Mouse (Mus musculus) adrenal gland, adult 2 months (tissue): ENCODE measurements at regions not wholly inside any gene's neighbourhood (a gene's known extent, or its start where the extent isn't known, plus 50 kb on each side); places are given as distances from the start of the nearest gene placed in this dataset.

ENCODE experiments used
- DNase-seq: peaks from one replicate; pipeline ENCODE4 v3.0.0; 2021

- DNase-seq = no peak
These were observed 327.8 kb upstream of the Robo2 start for GRCm38 (mm10) chr16:74739194-74740135.

- no peak for DNase-seq
These were observed 321.5 kb upstream of the Robo2 start for GRCm38 (mm10) chr16:74732940-74733776.

- DNase-seq = no peak
These were observed 318.7 kb upstream of the Robo2 start for GRCm38 (mm10) chr16:74730169-74730794.

GRCm38 (mm10) chr16:74723217-74723616, 311.6 kb upstream of the Robo2 start:
- DNase-seq = no peak

GRCm38 (mm10) chr16:74718154-74718553, 306.5 kb upstream of the Robo2 start:
- no peak for DNase-seq

GRCm38 (mm10) chr16:74717622-74718021, 306.0 kb upstream of the Robo2 start:
- DNase-seq = no peak

- no peak for DNase-seq
These were observed 303.3 kb upstream of the Robo2 start for GRCm38 (mm10) chr16:74714950-74715349.

- no peak for DNase-seq
These were observed 300.9 kb upstream of the Robo2 start for GRCm38 (mm10) chr16:74712515-74712914.

- DNase-seq = no peak
These were observed 290.4 kb upstream of the Robo2 start for GRCm38 (mm10) chr16:74702067-74702466.

- no peak for DNase-seq
These were observed 271.7 kb upstream of the Robo2 start for GRCm38 (mm10) chr16:74683371-74683770.

GRCm38 (mm10) chr16:74675586-74675985, 264.0 kb upstream of the Robo2 start:
- DNase-seq = no peak

- DNase-seq = no peak
These were observed 259.8 kb upstream of the Robo2 start for GRCm38 (mm10) chr16:74671466-74671865.

GRCm38 (mm10) chr16:74664337-74664736, 252.7 kb upstream of the Robo2 start:
- DNase-seq = no peak

GRCm38 (mm10) chr16:74651244-74651643, 239.6 kb upstream of the Robo2 start:
- no peak for DNase-seq

- DNase-seq = no peak
These were observed 237.6 kb upstream of the Robo2 start for GRCm38 (mm10) chr16:74649207-74649606.

- DNase-seq = peak; percentile 3
These were observed 236.8 kb upstream of the Robo2 start for GRCm38 (mm10) chr16:74648384-74648783.

- no peak for DNase-seq
These were observed 233.2 kb upstream of the Robo2 start for GRCm38 (mm10) chr16:74644750-74645366.

GRCm38 (mm10) chr16:74639805-74640204, 228.2 kb upstream of the Robo2 start:
- no peak for DNase-seq

GRCm38 (mm10) chr16:74637638-74638037, 226.0 kb upstream of the Robo2 start:
- no peak for DNase-seq

- DNase-seq = no peak
These were observed 214.2 kb upstream of the Robo2 start for GRCm38 (mm10) chr16:74625783-74626182.

GRCm38 (mm10) chr16:74612072-74612471, 200.4 kb upstream of the Robo2 start:
- no peak for DNase-seq

GRCm38 (mm10) chr16:74609564-74609963, 197.9 kb upstream of the Robo2 start:
- no peak for DNase-seq
